Mouse (Mus musculus): Measurements from ENCODE around the gene Bhlha9.
A peak's percentile ranks its signal among the peaks of the same experiment; 100 is the strongest.

Gene Bhlha9

GRCm38 (mm10) chr11:76671871-76672475, at the start of gene Bhlha9:
Gene Bhlha9, plus strand, starts transcription at chr11:76672470.
- peak; percentile 74; the same call in 1 of the 2 replicates for ATAC-seq (ENCODE audit: insufficient number of reproducible peaks, low FRiP score, low TSS enrichment)

DNA sequence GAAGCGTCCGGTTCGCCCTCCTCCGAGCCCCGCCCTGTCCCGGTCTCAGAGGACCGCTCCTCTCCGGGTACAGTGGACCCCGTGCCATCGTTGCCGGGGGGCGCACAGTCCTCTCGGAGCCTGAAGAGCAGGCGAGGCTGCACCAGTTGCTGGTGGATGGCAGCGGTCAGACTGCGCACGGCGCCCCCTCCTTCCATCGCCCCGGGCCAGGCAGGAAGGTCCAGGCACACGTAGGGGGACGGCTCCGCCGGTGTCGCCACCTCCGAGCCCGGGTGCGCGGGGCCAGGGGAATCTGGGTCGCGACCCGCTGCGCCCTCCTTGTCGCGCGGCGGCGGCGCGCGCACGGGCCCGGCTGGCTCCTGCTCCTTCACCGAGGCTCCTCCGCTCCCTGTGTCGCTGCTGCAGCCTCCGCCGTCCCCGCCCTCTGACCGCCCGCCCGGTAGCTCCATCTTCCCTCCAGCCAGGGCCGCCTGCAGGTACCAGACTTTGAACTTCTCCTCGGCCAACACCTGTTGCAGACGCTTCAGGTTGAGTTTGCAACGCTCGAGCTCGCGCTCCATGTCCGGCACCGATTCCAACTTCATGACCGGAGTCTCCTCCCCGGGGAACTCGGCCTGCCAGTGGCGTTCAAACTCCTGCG, 49.6 kb upstream of the Bhlha9 start:
- ATAC-seq (ENCODE audit: insufficient number of reproducible peaks, low FRiP score, low TSS enrichment), result no peak

- ATAC-seq (ENCODE audit: insufficient number of reproducible peaks, low FRiP score, low TSS enrichment), result no peak
Measured at GRCm38 (mm10) chr11:76623206-76623961, 48.9 kb upstream of the Bhlha9 start.

DNA sequence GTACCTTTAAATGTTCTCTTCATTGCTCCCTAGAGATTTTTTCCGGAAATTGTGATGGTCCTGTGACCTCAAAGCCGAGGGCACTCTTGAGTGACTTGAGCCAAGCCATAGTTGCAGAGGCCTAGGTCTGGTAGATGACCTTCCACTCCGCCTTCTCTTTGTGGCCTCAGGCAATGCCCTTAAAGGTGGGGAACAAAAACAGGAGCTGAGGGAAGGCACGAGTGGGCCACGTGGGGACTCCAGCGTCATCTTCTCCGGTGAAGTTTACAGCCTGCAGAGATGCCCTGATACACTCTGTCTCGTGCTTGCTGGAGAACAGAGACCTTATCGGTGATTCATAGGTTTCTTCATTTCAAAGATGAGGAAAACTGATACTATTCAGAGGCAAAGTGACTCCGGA, 48.2 kb upstream of the Bhlha9 start:
- ATAC-seq (ENCODE audit: insufficient number of reproducible peaks, low FRiP score, low TSS enrichment), result no peak

DNA sequence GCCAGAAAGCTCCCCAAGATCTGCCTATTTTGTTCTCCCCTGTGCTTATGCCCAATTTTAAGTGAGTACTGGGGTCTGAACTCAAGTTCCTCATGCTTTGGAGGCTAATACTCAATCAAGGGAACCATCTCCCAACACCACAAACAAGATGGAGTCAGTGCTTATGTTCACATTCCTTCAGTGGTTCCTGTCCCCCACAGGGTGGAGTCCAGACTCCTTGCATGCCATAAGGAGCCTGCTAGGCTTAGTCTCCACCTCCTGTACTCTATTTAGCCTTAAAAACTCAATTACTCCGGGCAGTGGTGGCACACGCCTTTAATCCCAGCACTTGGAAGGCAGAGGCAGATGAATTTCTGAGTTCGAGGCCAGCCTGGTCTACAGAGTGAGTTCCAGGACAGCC, 47.4 kb upstream of the Bhlha9 start:
- no peak for ATAC-seq (ENCODE audit: insufficient number of reproducible peaks, low FRiP score, low TSS enrichment)

DNA sequence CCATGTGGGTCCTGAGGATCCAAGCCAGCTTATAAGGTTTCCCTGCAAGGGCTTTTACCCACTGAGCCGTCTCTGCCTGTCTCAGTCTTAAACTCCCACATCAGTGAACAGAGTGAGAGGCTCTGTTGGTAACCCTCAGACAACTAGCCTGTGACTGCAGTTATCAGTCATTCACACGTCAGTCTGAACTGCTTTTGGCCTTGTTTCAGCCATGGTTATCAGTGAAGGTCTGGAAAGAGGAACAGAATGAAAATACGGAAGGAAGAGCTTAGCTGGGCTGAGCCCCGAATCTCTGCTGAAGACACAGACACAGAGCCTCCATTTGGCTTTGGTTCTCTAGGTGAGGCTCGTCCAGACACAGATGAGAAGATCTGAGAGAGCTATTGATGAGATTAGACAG, 43.7 kb upstream of the Bhlha9 start:
- ATAC-seq (ENCODE audit: insufficient number of reproducible peaks, low FRiP score, low TSS enrichment), result no peak

DNA sequence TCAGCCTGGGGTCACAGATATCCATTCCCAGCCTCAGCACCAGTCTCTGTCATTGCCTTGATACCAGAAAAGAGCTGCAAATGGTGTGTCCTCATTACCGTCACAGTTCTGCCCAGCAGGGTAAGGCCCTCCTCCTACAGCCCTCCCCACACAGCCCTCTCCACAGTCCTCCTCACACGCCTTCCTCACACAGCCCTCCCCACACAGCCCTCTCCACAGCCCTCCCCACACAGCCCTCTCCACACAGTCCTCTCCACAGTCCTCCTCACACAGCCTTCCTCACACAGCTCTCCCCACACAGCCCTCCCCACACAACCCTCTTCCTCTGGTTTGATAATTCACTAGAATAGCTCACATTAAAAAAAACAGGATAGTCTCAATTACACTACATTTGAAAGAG, 42.2 kb upstream of the Bhlha9 start:
- no peak for ATAC-seq (ENCODE audit: insufficient number of reproducible peaks, low FRiP score, low TSS enrichment)

DNA sequence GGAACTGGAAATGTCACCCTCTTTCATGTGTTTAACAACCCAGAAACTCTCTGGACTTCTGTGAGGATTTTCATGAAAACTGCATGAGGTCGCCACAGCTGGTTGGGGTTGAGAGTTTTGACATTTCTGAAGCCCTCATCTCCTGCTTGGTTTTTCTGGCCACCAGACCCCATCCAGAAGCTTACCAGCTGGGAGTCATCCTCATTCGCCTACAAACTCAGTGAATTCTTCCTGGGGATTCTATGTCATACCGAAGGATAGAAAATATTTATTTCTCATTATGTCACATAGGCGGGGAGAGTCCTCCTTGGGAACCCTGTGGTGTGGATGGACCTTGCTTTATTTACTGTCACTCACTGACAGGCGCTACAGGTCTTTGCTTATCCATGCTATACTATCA, 41.8 kb upstream of the Bhlha9 start:
- no peak for ATAC-seq (ENCODE audit: insufficient number of reproducible peaks, low FRiP score, low TSS enrichment)

DNA sequence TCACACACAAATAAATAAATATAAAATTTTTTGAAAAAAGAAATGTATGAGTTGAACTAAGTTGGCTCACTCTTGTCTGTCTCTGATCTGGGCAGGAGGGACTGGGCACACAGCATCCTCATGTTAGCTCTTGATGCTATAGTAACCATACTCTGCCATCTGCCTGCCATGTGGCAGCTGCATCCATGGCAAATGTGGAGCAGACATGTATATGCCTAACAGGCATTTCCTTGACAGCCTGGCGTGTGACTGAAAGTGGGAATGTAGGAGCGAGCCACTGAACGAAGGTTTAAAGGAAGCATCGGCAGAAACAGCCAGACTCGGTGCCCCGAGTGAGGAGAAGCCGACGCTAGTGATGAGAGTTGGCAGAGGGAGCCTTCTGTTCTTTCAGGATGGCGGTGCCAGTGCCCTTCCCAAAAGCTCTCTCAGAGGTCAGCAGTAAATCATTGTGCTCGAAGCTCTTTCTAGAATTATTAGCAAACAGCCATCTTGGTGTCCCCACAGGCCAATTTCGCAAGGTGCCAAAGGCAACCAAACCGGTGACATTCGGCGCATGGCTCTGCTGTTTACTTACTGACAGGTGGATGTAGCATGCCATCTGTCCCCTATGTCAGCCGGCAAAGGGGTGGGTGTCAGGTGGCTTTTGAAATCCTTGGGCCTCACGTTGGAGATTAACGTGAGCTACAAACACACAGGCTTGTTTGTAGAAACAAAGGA, 32.8 kb upstream of the Bhlha9 start:
- ATAC-seq (ENCODE audit: insufficient number of reproducible peaks, low FRiP score, low TSS enrichment), result peak; percentile 40; the same call in 1 of the 2 replicates

DNA sequence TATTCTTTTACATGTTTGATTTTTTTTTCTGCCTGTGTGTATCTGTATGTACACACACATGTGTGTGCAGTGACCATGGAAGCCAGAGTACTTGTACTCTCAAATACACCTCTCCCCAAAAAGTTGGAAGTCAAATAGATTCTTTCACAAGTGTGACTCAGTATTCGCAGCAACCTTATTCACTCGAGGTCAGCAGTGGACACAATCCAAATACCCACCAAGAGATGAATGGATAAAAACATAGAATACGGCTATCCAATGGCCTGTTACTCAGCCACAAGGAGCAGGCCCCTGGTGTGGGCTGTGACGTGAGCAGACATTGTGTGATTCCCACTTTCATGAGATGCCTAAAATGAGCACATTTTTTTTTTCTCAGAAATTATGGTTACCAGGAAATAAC, 32.0 kb upstream of the Bhlha9 start:
- no peak for ATAC-seq (ENCODE audit: insufficient number of reproducible peaks, low FRiP score, low TSS enrichment)

- no peak for ATAC-seq (ENCODE audit: insufficient number of reproducible peaks, low FRiP score, low TSS enrichment)
Measured at GRCm38 (mm10) chr11:76644257-76644656, 28.0 kb upstream of the Bhlha9 start.

GRCm38 (mm10) chr11:76645036-76645435, 27.2 kb upstream of the Bhlha9 start:
- no peak for ATAC-seq (ENCODE audit: insufficient number of reproducible peaks, low FRiP score, low TSS enrichment)

DNA sequence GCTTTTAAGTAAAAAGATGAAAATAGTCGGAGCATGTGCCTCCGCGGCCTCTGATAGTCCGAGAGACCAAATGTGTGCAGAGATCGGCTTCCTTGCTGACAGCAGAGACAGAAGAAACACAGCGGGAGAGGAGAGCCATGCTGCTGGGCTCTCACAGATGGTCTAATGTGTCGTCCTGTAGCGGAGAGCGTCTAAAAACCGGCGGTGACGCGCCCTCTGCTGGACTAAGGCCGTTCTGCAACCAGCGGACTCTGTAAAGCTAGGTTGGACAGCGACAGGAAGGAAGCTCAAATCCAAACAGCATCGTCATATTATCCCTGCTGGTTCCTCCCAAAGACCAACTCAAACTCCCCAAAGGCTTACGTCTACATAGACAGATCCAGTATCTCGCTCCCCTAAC, 26.3 kb upstream of the Bhlha9 start:
- peak; percentile 86 for ATAC-seq (ENCODE audit: insufficient number of reproducible peaks, low FRiP score, low TSS enrichment)

DNA sequence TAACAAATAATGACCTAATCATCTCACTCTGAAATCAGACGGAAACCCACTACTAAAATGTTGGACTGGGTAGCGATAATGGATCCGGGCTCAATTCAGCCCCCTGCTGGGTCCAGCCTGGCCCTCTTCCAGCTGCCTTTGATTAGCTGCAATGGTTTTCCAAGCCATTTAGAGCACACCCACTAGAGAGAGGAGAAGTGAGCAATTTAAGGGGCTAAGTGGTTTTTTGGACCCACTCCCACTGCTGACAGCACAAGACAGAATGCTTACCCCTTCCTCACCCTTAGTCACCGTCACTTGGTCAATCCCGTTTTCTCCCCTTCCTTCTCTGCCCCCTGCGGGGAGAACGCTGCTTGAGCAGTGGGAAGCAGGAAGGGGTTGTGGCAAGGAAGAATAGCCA, 25.2 kb upstream of the Bhlha9 start:
- ATAC-seq (ENCODE audit: insufficient number of reproducible peaks, low FRiP score, low TSS enrichment), result no peak

DNA sequence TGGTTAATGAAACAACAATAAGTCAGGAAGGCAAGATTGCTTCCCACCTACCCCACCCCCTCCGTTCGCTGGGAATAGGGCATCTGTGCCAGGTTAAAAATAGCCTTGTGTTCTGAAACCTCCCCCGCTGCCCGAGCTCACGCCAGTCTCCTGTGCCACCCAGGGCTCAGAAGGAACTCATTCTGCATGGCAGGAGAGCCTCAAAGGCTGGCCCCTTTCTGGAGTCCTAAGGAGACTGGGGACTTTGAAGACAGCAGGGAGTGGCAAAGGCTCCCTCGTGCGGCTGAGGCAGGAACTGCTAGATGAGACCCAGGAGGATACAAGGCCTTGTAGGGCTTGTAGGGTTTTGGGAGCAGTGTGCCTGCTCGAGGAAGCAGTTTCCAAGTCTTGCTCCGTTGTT, 24.8 kb upstream of the Bhlha9 start:
- ATAC-seq (ENCODE audit: insufficient number of reproducible peaks, low FRiP score, low TSS enrichment), result no peak

GRCm38 (mm10) chr11:76650862-76651560, 21.3 kb upstream of the Bhlha9 start:
- ATAC-seq (ENCODE audit: insufficient number of reproducible peaks, low FRiP score, low TSS enrichment), result no peak

DNA sequence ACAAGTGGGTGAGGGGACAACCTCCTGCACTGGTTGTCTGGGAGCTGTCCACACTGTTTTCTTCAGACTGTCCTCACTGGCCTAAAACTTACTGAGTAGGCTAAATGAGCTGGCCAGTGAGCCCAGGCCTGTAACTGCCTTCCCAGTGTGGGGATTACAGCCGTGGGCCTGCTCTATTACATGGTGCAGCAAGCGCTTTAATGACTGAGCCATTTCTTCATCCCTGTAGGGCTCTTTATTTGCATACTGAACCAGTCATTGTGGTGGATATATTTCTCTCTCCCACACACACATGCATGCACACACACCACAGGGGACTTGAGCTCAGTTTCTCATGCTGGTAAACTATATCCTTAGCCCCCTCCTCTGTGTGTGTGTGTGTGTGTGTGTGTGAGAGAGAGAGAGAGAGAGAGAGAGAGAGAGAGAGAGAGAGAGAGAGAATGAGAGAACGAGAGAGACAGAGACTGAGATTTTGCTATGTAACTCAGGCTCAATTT, 19.4 kb upstream of the Bhlha9 start:
- ATAC-seq (ENCODE audit: insufficient number of reproducible peaks, low FRiP score, low TSS enrichment), result no peak

GRCm38 (mm10) chr11:76655106-76655505, 17.2 kb upstream of the Bhlha9 start:
- no peak for ATAC-seq (ENCODE audit: insufficient number of reproducible peaks, low FRiP score, low TSS enrichment)

- no peak for ATAC-seq (ENCODE audit: insufficient number of reproducible peaks, low FRiP score, low TSS enrichment)
Measured at GRCm38 (mm10) chr11:76657450-76657970, 14.8 kb upstream of the Bhlha9 start.

Measured in cerebellum, adult (tissue).